ENCODE assay signal across 9 mouse cellular contexts in genomic region chr16:45196816-45197215, GRCm38 (mm10). TPM values are rescaled to one million over a fixed set of nuclear protein-coding genes. Genes with fewer than 3 reads are reported as not detected.
DNase-seq lines count a peak whose midpoint lies in the region; ATAC-seq lines count a peak whose summit lies in the region.
"Had no signal": no experiment of that assay in that cellular context is flagged by ENCODE, and none has a peak within 500 bp of the region (broad histone marks: within the 10 kb centered on the region; RNA-seq: fewer than 3 reads in every experiment).

No protein-coding gene starts in this region.

- no peaks in the 10 kb centered on the region for H3K4me1 ChIP-seq in forebrain, embryonic 11.5 days (replicated peaks; ENCODE audit: control insufficient read depth, insufficient read depth, low read length)
- H3K4me1 ChIP-seq in hindbrain, embryonic 10.5 days (replicated peaks): no peaks in the 10 kb centered on the region
- H3K4me1 ChIP-seq in lung, embryonic 16.5 days (replicated peaks; ENCODE audit: control insufficient read depth, insufficient read depth, low read length): no peaks in the 10 kb centered on the region

- no peak overlapping the region for H3K4me3 ChIP-seq in forebrain, embryonic 11.5 days (ENCODE audit: low read depth, low read length)
- H3K4me3 ChIP-seq in hindbrain, embryonic 10.5 days: no peak overlapping the region
- H3K4me3 ChIP-seq in lung, embryonic 16.5 days (ENCODE audit: low read length): no peak overlapping the region
- H3K4me3 ChIP-seq: megakaryocyte, embryonic 14.5 days had no signal

- no peaks in the 10 kb centered on the region for H3K36me3 ChIP-seq in forebrain, embryonic 11.5 days (ENCODE audit: control insufficient read depth, insufficient read depth, low read length)
- no peaks in the 10 kb centered on the region for H3K36me3 ChIP-seq in hindbrain, embryonic 10.5 days
- H3K36me3 ChIP-seq in lung, embryonic 16.5 days (ENCODE audit: control insufficient read depth, insufficient read depth, low read length): no peaks in the 10 kb centered on the region

- DNase-seq in MEL-GATA-1-ER (ENCODE audit: extremely low read depth, low read depth): peak; percentile 50
- DNase-seq in brain, embryonic 18.5 days (ENCODE audit: low read depth, low spot score): peak; percentile 62
- peak; percentile 74 for DNase-seq in forebrain, embryonic 11.5 days (ENCODE audit: low spot score)
- DNase-seq in hindbrain, embryonic 10.5 days (ENCODE audit: low spot score): peak; percentile 60
- peak; percentile 30 to 86 for DNase-seq in layer of hippocampus, adult 18-20 months (ENCODE audit: low spot score in 2 of 2)
- DNase-seq in retina, embryonic 14.5 days (ENCODE audit: low spot score): peak; percentile 91

- 35% methylated on average over 6 of the region's 6 CpGs for WGBS in forebrain, embryonic 11.5 days
- 34% methylated on average over 6 of the region's 6 CpGs for WGBS in hindbrain, embryonic 10.5 days
- 27% methylated on average over 6 of the region's 6 CpGs for WGBS in lung, embryonic 16.5 days

- H3K9me3 ChIP-seq in forebrain, embryonic 11.5 days (ENCODE audit: control insufficient read depth, low read length): no peaks in the 10 kb centered on the region
- no peaks in the 10 kb centered on the region for H3K9me3 ChIP-seq in hindbrain, embryonic 10.5 days
- no peaks in the 10 kb centered on the region for H3K9me3 ChIP-seq in lung, embryonic 16.5 days (ENCODE audit: control insufficient read depth, low read length)
- H3K9me3 ChIP-seq: megakaryocyte, embryonic 14.5 days had no signal

- no peak overlapping the region for H3K27ac ChIP-seq in forebrain, embryonic 11.5 days (ENCODE audit: low read depth, low read length)
- H3K27ac ChIP-seq in hindbrain, embryonic 10.5 days: no peak overlapping the region
- H3K27ac ChIP-seq in lung, embryonic 16.5 days (ENCODE audit: low read length): no peak overlapping the region

- no peaks in the 10 kb centered on the region for H3K27me3 ChIP-seq in forebrain, embryonic 11.5 days (ENCODE audit: control insufficient read depth, insufficient read depth, low read length)
- no peaks in the 10 kb centered on the region for H3K27me3 ChIP-seq in hindbrain, embryonic 10.5 days (ENCODE audit: insufficient read depth, poor library complexity, severe bottlenecking)
- no peaks in the 10 kb centered on the region for H3K27me3 ChIP-seq in lung, embryonic 16.5 days (ENCODE audit: control insufficient read depth, insufficient read depth, low read depth, low read length)
- H3K27me3 ChIP-seq: megakaryocyte, embryonic 14.5 days had no signal

- ATAC-seq in forebrain, embryonic 11.5 days (replicated peaks; ENCODE audit: low FRiP score): peak; percentile 88
- ATAC-seq in lung, embryonic 16.5 days (ENCODE audit: low read depth): peak; percentile 74
- ATAC-seq in erythroblast, adult 5-6 weeks (replicated peaks; ENCODE audit: low FRiP score, poor library complexity, severe bottlenecking): no peak

- no peak overlapping the region for H3K4me2 ChIP-seq in forebrain, embryonic 11.5 days (ENCODE audit: low read depth, low read length, severe bottlenecking)
- no peak overlapping the region for H3K4me2 ChIP-seq in lung, embryonic 16.5 days (ENCODE audit: low read depth, low read length)

- H3K9ac ChIP-seq in forebrain, embryonic 11.5 days (ENCODE audit: low read length): no peak overlapping the region
- H3K9ac ChIP-seq in lung, embryonic 16.5 days (ENCODE audit: low read length): no peak overlapping the region

RNA-seq across cellular contexts. Expression of gene Btla, which starts 27.3 kb away (rescaled TPM):
- polyA plus RNA-seq in forebrain, embryonic 11.5 days (2014; fragmentation: Nextera tagmentation; extraction: Ambion mirVana): 0.24 and 0.27 TPM in 2 replicates
- polyA plus RNA-seq in hindbrain, embryonic 10.5 days (2016; fragmentation: Nextera tagmentation; extraction: Ambion mirVana): 0.24 and 0.30 TPM in 2 replicates
- total RNA-seq in layer of hippocampus, adult 18-20 months (2021): under 1 TPM; 0.28 to 0.35 TPM
- polyA plus RNA-seq in lung, embryonic 16.5 days (2015; fragmentation: Nextera tagmentation; extraction: Ambion mirVana): 0.19 and 0.24 TPM in 2 replicates
- total RNA-seq in erythroblast, adult 5-6 weeks (2015; ENCODE audit: low replicate concordance): 3.8 and 9.4 TPM in 2 replicates
- 2.0 and 3.2 TPM in 2 replicates for total RNA-seq in erythroblast, adult 5-6 weeks (2017; ENCODE audit: low replicate concordance)

RNA-seq across cellular contexts. Expression of gene Atg3, which starts 38.2 kb away (rescaled TPM):
- polyA plus RNA-seq in forebrain, embryonic 11.5 days (2014; fragmentation: Nextera tagmentation; extraction: Ambion mirVana): 38.6 and 41.3 TPM in 2 replicates
- 36.5 and 36.9 TPM in 2 replicates for polyA plus RNA-seq in hindbrain, embryonic 10.5 days (2016; fragmentation: Nextera tagmentation; extraction: Ambion mirVana)
- total RNA-seq in layer of hippocampus, adult 18-20 months (2021): 10 to 100 TPM; 42.3 to 42.7 TPM
- polyA plus RNA-seq in lung, embryonic 16.5 days (2015; fragmentation: Nextera tagmentation; extraction: Ambion mirVana): 30.8 and 33.3 TPM in 2 replicates
- 21.9 and 29.9 TPM in 2 replicates for total RNA-seq in erythroblast, adult 5-6 weeks (2015; ENCODE audit: low replicate concordance)
- 16.4 and 18.0 TPM in 2 replicates for total RNA-seq in erythroblast, adult 5-6 weeks (2017; ENCODE audit: low replicate concordance)

RNA-seq across cellular contexts. Expression of gene Slc35a5, which starts 38.3 kb away (rescaled TPM):
- 14.9 and 20.6 TPM in 2 replicates for polyA plus RNA-seq in forebrain, embryonic 11.5 days (2014; fragmentation: Nextera tagmentation; extraction: Ambion mirVana)
- 14.6 and 16.6 TPM in 2 replicates for polyA plus RNA-seq in hindbrain, embryonic 10.5 days (2016; fragmentation: Nextera tagmentation; extraction: Ambion mirVana)
- 10 to 100 TPM; 49.0 to 58.3 TPM for total RNA-seq in layer of hippocampus, adult 18-20 months (2021)
- 21.1 and 21.6 TPM in 2 replicates for polyA plus RNA-seq in lung, embryonic 16.5 days (2015; fragmentation: Nextera tagmentation; extraction: Ambion mirVana)
- total RNA-seq in erythroblast, adult 5-6 weeks (2015; ENCODE audit: low replicate concordance): 3.5 and 6.5 TPM in 2 replicates
- total RNA-seq in erythroblast, adult 5-6 weeks (2017; ENCODE audit: low replicate concordance): 8.5 and 11.4 TPM in 2 replicates
